Mouse (Mus musculus): ENCODE measurements around the gene Atp6v1a.

DNA sequence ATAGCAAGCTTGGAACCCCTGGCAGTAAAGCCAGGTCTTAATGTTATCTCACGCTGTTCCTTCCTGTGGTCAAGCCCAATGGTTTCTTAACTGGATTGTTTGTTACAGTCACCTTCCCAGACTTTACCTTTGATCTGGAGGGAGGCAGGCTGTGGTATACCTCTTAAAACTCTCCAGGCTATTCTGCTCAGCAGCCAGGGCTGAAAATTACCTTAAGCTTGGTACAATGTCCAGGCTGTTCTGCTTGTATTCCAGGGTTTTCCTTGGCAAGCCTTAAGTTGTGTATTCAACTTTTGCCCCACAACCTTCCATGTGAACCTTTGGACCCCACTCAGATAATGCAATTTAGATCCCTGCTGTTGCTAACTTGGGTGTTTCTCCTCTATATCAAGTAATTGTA, 35.5 kb upstream of the Atp6v1a start:
- TF ChIP-seq CTCF (IDR thresholded peaks at IDR 0.05; ENCODE audit: insufficient read depth, low read length) (no peak), POLR2A (IDR thresholded peaks at IDR 0.05; ENCODE audit: borderline replicate concordance, extremely low read depth, low read depth, low read length) (no peak)

All from lung, adult 2 months (tissue).